Mouse (Mus musculus) CD4-positive, CD25-positive, alpha-beta regulatory T cell (primary cell): ENCODE data around the gene Krt39. TPM values are rescaled to one million over a fixed set of nuclear protein-coding genes. Genes with fewer than 3 reads are reported as not detected.

Source experiments
- polyA plus RNA-seq: library from polyadenylated mRNA; unstranded; fragments of 100-300 nt; shearing (Covaris generic); gene quantifications from one replicate; pipeline ENCODE4 v1.2.1, GENCODE M21; 2017

Gene Krt39
- polyA plus RNA-seq, result not detected

DNA sequence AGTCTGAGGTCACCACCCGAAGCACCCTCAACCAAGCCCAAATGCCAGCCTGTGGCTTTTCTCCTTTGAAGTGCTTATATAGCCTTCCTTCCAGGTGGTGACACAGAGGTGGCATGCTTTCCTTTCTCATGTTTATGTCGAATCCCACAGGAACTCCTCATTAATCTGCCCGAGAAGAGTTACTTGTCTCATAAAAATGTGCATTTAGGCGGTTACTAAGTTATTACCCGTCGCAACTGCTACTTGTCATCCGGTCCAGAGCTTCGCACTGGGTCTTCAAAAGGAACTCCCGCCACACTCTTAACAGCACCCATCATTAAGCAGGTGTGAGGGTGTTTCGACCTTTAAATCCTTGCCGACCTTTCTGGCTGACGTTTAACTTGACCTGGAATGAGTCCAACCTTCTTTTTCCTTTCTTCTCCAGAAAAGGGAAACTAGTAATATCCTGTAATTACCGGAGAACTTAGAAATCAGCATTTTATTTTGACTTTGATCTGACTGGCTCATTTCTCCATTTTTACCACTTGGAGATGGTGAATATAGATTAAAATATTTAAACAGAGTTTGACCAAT lies at the start of gene Krt39:
Krt39 (minus strand) TSS at position 51 of the 573 bp plus-strand sequence.

DNA sequence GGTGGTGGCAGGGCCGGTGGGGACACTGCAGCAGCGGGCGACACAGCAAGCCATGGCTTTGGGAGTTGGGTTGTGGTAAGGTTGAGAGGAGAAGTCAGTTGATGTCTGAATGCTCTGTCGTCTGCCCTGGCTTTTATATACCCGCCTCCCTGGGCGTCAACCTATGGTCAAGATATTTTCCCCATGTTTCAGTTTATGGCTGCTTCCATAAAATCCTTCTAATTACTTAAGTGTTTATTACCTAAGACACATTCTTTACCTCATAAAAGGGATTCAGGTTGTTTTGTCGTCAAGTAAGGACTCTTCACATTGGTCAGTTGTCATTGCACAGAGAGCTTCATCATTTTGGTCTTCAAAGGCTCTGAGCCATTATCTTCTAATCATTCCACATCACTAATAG lies 45.4 kb upstream of the Krt39 start, which contains the start of gene Krtap3-1:
Krtap3-1 (minus strand) TSS at position 101 of the 400 bp plus-strand sequence.

DNA sequence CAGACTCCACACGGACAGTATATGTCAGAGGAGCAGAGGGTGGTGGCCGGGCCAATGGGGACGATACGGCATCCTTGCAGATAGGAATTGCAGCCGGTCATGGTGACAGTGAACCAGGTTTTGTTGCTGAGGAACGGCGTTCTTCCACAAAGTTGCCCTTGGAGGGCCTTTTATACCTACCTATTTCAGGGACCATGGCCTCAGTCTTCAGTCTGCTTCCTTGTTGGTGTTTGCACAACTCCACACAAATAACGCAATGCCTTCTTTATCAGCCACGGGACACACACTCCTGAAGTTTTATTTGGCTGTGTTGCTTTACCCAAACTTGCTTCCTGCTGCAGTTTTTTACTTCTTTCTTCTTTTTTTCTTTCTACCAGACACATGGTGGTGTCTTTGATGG lies 38.2 kb upstream of the Krt39 start, which contains the start of gene Gm11939:
Gm11939 (minus strand) TSS at position 101 of the 400 bp plus-strand sequence.

DNA sequence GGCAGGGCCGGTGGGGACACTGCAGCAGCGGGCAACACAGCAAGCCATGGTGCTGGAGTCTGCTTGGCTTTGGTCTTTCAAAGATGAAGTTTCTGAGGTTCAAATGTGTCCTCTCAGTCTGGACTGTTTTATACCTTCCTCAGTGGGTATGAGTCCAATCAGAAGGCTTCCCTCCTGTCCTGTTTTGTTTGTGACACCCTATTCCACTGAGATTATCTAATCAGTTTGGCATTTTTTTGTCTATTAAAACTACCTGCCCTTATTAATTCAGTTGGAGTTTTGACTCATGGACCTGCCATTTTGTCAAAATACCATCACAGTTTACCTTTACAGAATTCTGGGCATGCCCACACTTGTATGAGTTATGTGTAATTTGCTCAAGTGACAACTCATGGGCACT lies 35.6 kb upstream of the Krt39 start, which contains the start of gene Krtap3-2:
Krtap3-2 (minus strand) TSS at position 101 of the 400 bp plus-strand sequence.

DNA sequence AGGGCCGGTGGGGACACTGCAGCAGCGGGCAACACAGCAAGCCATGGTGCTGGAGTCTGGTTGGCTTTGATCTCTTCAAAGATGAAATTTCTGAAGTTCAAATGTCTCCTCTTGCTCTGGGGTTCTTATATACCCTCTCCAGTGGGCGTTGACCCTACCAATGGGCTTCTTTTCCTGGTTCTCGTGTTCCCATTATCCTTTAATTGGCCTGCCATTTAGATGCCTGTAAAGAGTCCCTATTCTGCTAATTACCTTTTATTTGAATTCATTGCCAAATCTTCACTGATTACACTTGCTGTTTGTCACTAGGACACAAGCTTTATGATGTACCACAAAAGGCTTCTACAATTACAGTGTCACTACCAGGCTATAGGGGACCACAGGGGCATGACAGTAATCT lies 29.6 kb upstream of the Krt39 start, which contains the start of gene Krtap3-3:
Krtap3-3 (minus strand) TSS at position 101 of the 400 bp plus-strand sequence.

DNA sequence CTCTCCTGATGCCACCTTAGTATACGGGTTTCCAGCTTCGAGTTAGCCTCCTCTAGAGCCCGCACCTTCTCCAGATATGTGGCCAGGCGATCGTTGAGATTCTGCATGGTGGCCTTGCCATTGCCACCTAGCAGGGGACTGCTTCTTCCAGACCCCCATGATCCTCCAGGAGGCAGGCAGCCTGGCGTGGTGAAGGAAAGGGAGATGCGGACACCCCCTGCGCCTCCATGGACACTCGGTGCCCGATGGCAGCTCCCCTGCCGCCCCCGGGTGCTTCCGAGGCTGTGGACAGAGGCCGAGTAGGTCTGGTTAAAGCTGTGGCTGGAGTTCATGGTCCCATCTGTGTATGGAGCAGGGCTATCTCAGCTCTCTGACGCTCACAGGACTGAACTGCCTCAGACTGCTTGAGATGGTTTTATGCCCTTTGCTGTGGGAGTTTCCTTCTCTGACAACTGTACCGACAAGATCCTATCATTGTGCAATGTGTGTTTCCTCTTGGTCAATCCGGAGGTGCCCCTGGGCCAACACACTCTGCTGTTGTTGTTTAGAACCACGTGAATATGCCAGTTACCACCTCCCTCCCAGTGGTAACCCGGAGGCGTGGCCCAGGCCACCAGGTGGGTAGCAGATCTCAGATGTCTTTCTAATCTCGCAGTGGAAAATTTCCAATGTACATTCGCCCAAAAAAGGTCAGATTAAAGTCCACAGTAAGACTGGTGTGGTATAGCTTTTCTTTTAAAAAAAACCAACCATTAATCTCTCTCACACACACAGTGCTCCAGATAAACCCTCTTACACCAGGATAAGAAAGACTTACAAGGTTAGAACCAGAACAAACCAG lies 28.2 kb downstream of the Krt39 start, which contains the start of gene Krt23:
Krt23 (minus strand) TSS at position 405 of the 841 bp plus-strand sequence.

Other genes with a start within 250 kb of the Krt39 start
- not detected for gene Krt24, start 236.1 kb downstream of the Krt39 start, polyA plus RNA-seq
- gene Krt25, start 198.4 kb downstream of the Krt39 start, polyA plus RNA-seq, result not detected
- not detected for gene Krt26, start 183.4 kb downstream of the Krt39 start, polyA plus RNA-seq
- not detected for gene Krt27, start 170.2 kb downstream of the Krt39 start, polyA plus RNA-seq
- not detected for gene Krt28, start 146.4 kb downstream of the Krt39 start, polyA plus RNA-seq
- gene Krt10, start 132.0 kb downstream of the Krt39 start, polyA plus RNA-seq, result 15.0 TPM
- gene Krt12, start 99.1 kb downstream of the Krt39 start, polyA plus RNA-seq, result not detected
- not detected for gene Krt20, start 83.2 kb downstream of the Krt39 start, polyA plus RNA-seq
- gene Krt23, start 28.2 kb downstream of the Krt39 start, polyA plus RNA-seq, result not detected
- not detected for gene Krt40, start 21.8 kb upstream of the Krt39 start, polyA plus RNA-seq
- not detected for gene Krtap3-3, start 29.5 kb upstream of the Krt39 start, polyA plus RNA-seq
- gene Krtap3-2, start 35.5 kb upstream of the Krt39 start, polyA plus RNA-seq, result not detected
- gene Gm11939, start 38.1 kb upstream of the Krt39 start, polyA plus RNA-seq, result not detected
- gene Krtap3-1, start 45.3 kb upstream of the Krt39 start, polyA plus RNA-seq, result not detected
- not detected for gene Krtap1-5, start 59.7 kb upstream of the Krt39 start, polyA plus RNA-seq
- gene Krtap1-4, start 62.3 kb upstream of the Krt39 start, polyA plus RNA-seq, result not detected
- not detected for gene Krtap1-3, start 70.0 kb upstream of the Krt39 start, polyA plus RNA-seq
- not detected for gene Krtap9-3, start 76.8 kb upstream of the Krt39 start, polyA plus RNA-seq
- gene Gm11938, start 82.0 kb upstream of the Krt39 start, polyA plus RNA-seq, result not detected
- gene Gm11937, start 88.9 kb upstream of the Krt39 start, polyA plus RNA-seq, result not detected
- not detected for gene Krtap2-4, start 93.5 kb upstream of the Krt39 start, polyA plus RNA-seq
- gene Gm11562, start 99.1 kb upstream of the Krt39 start, polyA plus RNA-seq, result not detected
- not detected for gene Krtap4-1, start 106.9 kb upstream of the Krt39 start, polyA plus RNA-seq
- gene Krtap4-2, start 113.7 kb upstream of the Krt39 start, polyA plus RNA-seq, result not detected
- not detected for gene Krtap4-7, start 122.8 kb upstream of the Krt39 start, polyA plus RNA-seq
- gene Gm11555, start 128.9 kb upstream of the Krt39 start, polyA plus RNA-seq, result not detected
- not detected for gene Gm11563, start 137.6 kb upstream of the Krt39 start, polyA plus RNA-seq
- not detected for gene Krtap4-6, start 144.6 kb upstream of the Krt39 start, polyA plus RNA-seq
- not detected for gene Gm14190, start 169.4 kb upstream of the Krt39 start, polyA plus RNA-seq
- not detected for gene Gm14180, start 213.0 kb upstream of the Krt39 start, polyA plus RNA-seq